Mouse (Mus musculus) liver, adult 2 months (tissue): ENCODE measurements around the gene Arhgef15.

Source experiments
- CTCF ChIP-seq: fragments of 200-500 bp; IDR thresholded peaks from 2 replicates; pipeline ENCODE4 v1.5.1; 2011; ENCODE audit warnings: low read depth, low read length, control low read depth
- POLR2A ChIP-seq: fragments of 200-500 bp; IDR thresholded peaks from 2 replicates; pipeline ENCODE4 v1.6.1; 2011; ENCODE audit warnings: low read length, control low read depth; ENCODE audit not compliant: insufficient read depth; ENCODE audit errors: extremely low read depth

DNA sequence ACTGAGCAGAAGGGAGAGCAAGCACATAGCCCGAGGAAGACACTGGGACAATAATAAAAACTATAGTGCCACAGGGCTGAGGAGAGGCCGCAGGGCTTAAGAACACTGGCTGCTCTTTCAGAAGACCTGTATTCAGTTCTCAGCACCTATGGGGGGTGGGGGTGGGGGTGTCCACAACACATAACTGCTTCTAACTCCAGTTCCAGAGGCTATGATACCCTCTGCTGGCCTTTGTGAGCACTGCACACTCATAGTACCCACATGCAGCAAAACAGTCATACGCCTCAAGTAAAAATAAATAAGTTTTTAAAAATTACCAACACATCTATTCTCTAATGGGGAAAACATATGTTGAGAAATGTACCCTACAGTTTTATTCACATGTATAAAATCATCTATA is 37.1 kb upstream of the Arhgef15 start:
- TF ChIP-seq CTCF (no peak), POLR2A (no peak)
